ENCODE assay signal across 10 mouse cellular contexts in genomic region chr2:77169916-77170632, GRCm38 (mm10). TPM values are rescaled to one million over a fixed set of nuclear protein-coding genes. Genes with fewer than 3 reads are reported as not detected.
DNase-seq lines count a peak whose midpoint lies in the region; ATAC-seq and TF ChIP-seq lines count a peak whose summit lies in the region.
"Had no signal": no experiment of that assay in that cellular context is flagged by ENCODE, and none has a peak within 500 bp of the region (broad histone marks: within the 10 kb centered on the region; RNA-seq: fewer than 3 reads in every experiment).

No protein-coding gene starts in this region.

- H3K36me3 ChIP-seq in heart, embryonic 15.5 days, result peaks cover 3% of the 10 kb centered on the region; the same call in 1 of the 2 replicates
- H3K36me3 ChIP-seq in kidney, embryonic 16.5 days (ENCODE audit: insufficient read depth, low read length), result no peaks in the 10 kb centered on the region

- H3K4me3 ChIP-seq in layer of hippocampus, adult 2 months, result peak overlapping the region; percentile 51
- H3K4me3 ChIP-seq in heart, embryonic 15.5 days, result peak overlapping the region; percentile 61
- peak overlapping the region; percentile 47 for H3K4me3 ChIP-seq in kidney, embryonic 16.5 days (ENCODE audit: low read length)

- H3K27me3 ChIP-seq in heart, embryonic 15.5 days, result no peaks in the 10 kb centered on the region
- H3K27me3 ChIP-seq in kidney, embryonic 16.5 days (ENCODE audit: insufficient read depth, low read length), result no peaks in the 10 kb centered on the region
- H3K27me3 ChIP-seq: Patski had no signal

- peak overlapping the region; percentile 66 for H3K9ac ChIP-seq in heart, embryonic 15.5 days
- peak overlapping the region; percentile 66 for H3K9ac ChIP-seq in kidney, embryonic 16.5 days (replicated peaks; ENCODE audit: low read length)

- peak overlapping the region; percentile 63 for H3K4me2 ChIP-seq in heart, embryonic 15.5 days
- peak overlapping the region; percentile 80 for H3K4me2 ChIP-seq in kidney, embryonic 16.5 days (replicated peaks; ENCODE audit: low read depth, low read length)

- H3K27ac ChIP-seq in layer of hippocampus, adult 2 months, result peak overlapping the region; percentile 88
- peak overlapping the region; percentile 95 for H3K27ac ChIP-seq in heart, embryonic 15.5 days
- peak overlapping the region; percentile 78 for H3K27ac ChIP-seq in kidney, embryonic 16.5 days (ENCODE audit: low read length)

- TF ChIP-seq CTCF in layer of hippocampus, adult 2 months (conservative IDR thresholded peaks at IDR 0.05), result no peak

- WGBS in heart, embryonic 15.5 days, result 2% methylated on average over 21 of the region's 21 CpGs
- WGBS in kidney, embryonic 16.5 days, result 2% methylated on average over 21 of the region's 21 CpGs

- no peak for DNase-seq in layer of hippocampus, adult 2 months (ENCODE audit: low spot score in 2 of 2)
- DNase-seq in layer of hippocampus, adult 9-11 months, result no peak
- peak; percentile 47 for DNase-seq in lung, postnatal 25 days (ENCODE audit: low spot score)
- peak; percentile 61 for DNase-seq in retina, postnatal 1 day
- no peak for DNase-seq in frontal cortex, postnatal 36 days (ENCODE audit: low spot score in 2 of 2)

- ATAC-seq in erythroblast, adult 5-6 weeks (replicated peaks; ENCODE audit: low FRiP score, poor library complexity, severe bottlenecking), result peak; percentile 60
- ATAC-seq in heart, embryonic 15.5 days (replicated peaks; ENCODE audit: insufficient number of reproducible peaks, insufficient read depth, low FRiP score, low read depth), result peak; percentile 71
- ATAC-seq in kidney, embryonic 16.5 days (ENCODE audit: low FRiP score, low TSS enrichment), result peak; percentile 74
- ATAC-seq: Patski had no signal

- H3K4me1 ChIP-seq in heart, embryonic 15.5 days (replicated peaks), result peaks cover 65% of the 10 kb centered on the region
- H3K4me1 ChIP-seq in kidney, embryonic 16.5 days (ENCODE audit: insufficient read depth, low read length), result peaks cover 30% of the 10 kb centered on the region

- H3K9me3 ChIP-seq in heart, embryonic 15.5 days (replicated peaks), result no peaks in the 10 kb centered on the region
- H3K9me3 ChIP-seq in kidney, embryonic 16.5 days (ENCODE audit: low read length), result no peaks in the 10 kb centered on the region

RNA-seq across cellular contexts. Expression of gene Ccdc141, which starts 0.4 kb away (rescaled TPM):
- total RNA-seq in layer of hippocampus, adult 2 months (2021), result 10 to 100 TPM; 17.1 to 27.7 TPM
- 0.42 and 4.4 TPM in 2 replicates for total RNA-seq in erythroblast, adult 5-6 weeks (2015; ENCODE audit: low replicate concordance)
- total RNA-seq in erythroblast, adult 5-6 weeks (2017; ENCODE audit: low replicate concordance), result 2.0 and 3.5 TPM in 2 replicates
- 140 and 175 TPM in 2 replicates for polyA plus RNA-seq in heart, embryonic 15.5 days (2015; fragmentation: Nextera tagmentation; extraction: Ambion mirVana)
- 10.6 and 11.8 TPM in 2 replicates for polyA plus RNA-seq in kidney, embryonic 16.5 days (2015; fragmentation: Nextera tagmentation; extraction: Ambion mirVana)
- total RNA-seq: neutrophil, adult 5-6 weeks had no signal

Comparison
In these comparisons a context has a peak if more than half of its experiments do, and no peak if none do; other contexts are left out.
1. DNase-seq: peak in lung, postnatal 25 days (single experiment) and retina, postnatal 1 day (single experiment); none in layer of hippocampus, adult 2 months (0 of 2), layer of hippocampus, adult 9-11 months (single experiment) and frontal cortex, postnatal 36 days (0 of 2).
2. Peak in every context shown above with its lines, with median percentiles within 50 percentile points of each other: H3K27ac ChIP-seq, H3K4me3 ChIP-seq and ATAC-seq.